Mouse (Mus musculus) heart, postnatal 25 days (tissue): ENCODE measurements around the gene Bcl2l1. TPM values are rescaled to one million over a fixed set of nuclear protein-coding genes. Genes with fewer than 3 reads are reported as not detected.
A peak's percentile ranks its signal among the peaks of the same experiment; 100 is the strongest.

Experiments
- DNase-seq: peaks from one replicate; pipeline ENCODE4 v3.0.0; 2022; ENCODE audit warnings: low spot score
- intact Hi-C: fragments of 180-260 bp; cut with DNase I; formaldehyde crosslinking; loops from one replicate; pipeline ENCODE4 v1.15.1; 2025
- total RNA-seq, 2 experiments: library from RNA; stranded (reverse); gene quantifications; 2 replicates each; pipeline ENCODE4 v1.2.3; 2021

The Bcl2l1 gene
- total RNA-seq = 10 to 100 TPM; 58.6 to 59.0 TPM

- DNase-seq = peak; percentile 98
- intact Hi-C loops = loop anchor here (1.0 to 5.0 kb wide), 2 partner anchors 136 to 214 kb away; no protein-coding TSS in a partner anchor
These were observed at the start of gene Bcl2l1 for GRCm38 (mm10) chr2:152831019-152831878. TSS of gene Bcl2l1 (minus strand) at chr2:152831728.

- no peak for DNase-seq
- intact Hi-C loops = no loop called here
These were observed 49.4 kb upstream of the Bcl2l1 start for GRCm38 (mm10) chr2:152880898-152881297.

GRCm38 (mm10) chr2:152878239-152878638, 46.7 kb upstream of the Bcl2l1 start:
- intact Hi-C loops = no loop called here
- DNase-seq = no peak

- intact Hi-C loops = no loop called here
- DNase-seq = no peak
These were observed 31.8 kb upstream of the Bcl2l1 start for GRCm38 (mm10) chr2:152863346-152863745.

- intact Hi-C loops = no loop called here
- no peak for DNase-seq
These were observed 31.1 kb upstream of the Bcl2l1 start for GRCm38 (mm10) chr2:152862638-152863037.

GRCm38 (mm10) chr2:152861891-152862290, 30.4 kb upstream of the Bcl2l1 start:
- no peak for DNase-seq
- intact Hi-C loops = no loop called here

- intact Hi-C loops = no loop called here
- no peak for DNase-seq
These were observed 28.0 kb upstream of the Bcl2l1 start for GRCm38 (mm10) chr2:152859501-152859900.

- no peak for DNase-seq
- intact Hi-C loops = no loop called here
These were observed 16.9 kb upstream of the Bcl2l1 start for GRCm38 (mm10) chr2:152848466-152848865.

GRCm38 (mm10) chr2:152847815-152848302, 16.3 kb upstream of the Bcl2l1 start, which contains the start of gene Tpx2:
TSS of gene Tpx2 (plus strand) at chr2:152847964.
- intact Hi-C loops = no loop called here
- DNase-seq = peak; percentile 94

GRCm38 (mm10) chr2:152847057-152847814, 15.7 kb upstream of the Bcl2l1 start:
- intact Hi-C loops = no loop called here
- DNase-seq = no peak

GRCm38 (mm10) chr2:152842741-152843140, 11.2 kb upstream of the Bcl2l1 start:
- intact Hi-C loops = no loop called here

GRCm38 (mm10) chr2:152839256-152839655, 7.7 kb upstream of the Bcl2l1 start:
- DNase-seq = no peak
- intact Hi-C loops = no loop called here

More at GRCm38 (mm10) chr2:152842741-152843140, 11.2 kb upstream of the Bcl2l1 start:
- no peak for DNase-seq

GRCm38 (mm10) chr2:152830021-152830921, 1.3 kb downstream of the Bcl2l1 start:
- peak; percentile 92 for DNase-seq
- intact Hi-C loops = loop anchor here (1.0 to 5.0 kb wide), 3 partner anchors 45 to 213 kb away; no protein-coding TSS in a partner anchor

GRCm38 (mm10) chr2:152829367-152829881, 2.1 kb downstream of the Bcl2l1 start:
- intact Hi-C loops = no loop called here
- no peak for DNase-seq

- intact Hi-C loops = no loop called here
These were observed 3.0 kb downstream of the Bcl2l1 start for GRCm38 (mm10) chr2:152828532-152828931.

GRCm38 (mm10) chr2:152828011-152828370, 3.5 kb downstream of the Bcl2l1 start:
- intact Hi-C loops = no loop called here
- DNase-seq = no peak

More at GRCm38 (mm10) chr2:152828532-152828931, 3.0 kb downstream of the Bcl2l1 start:
- no peak for DNase-seq

GRCm38 (mm10) chr2:152827321-152828010, 4.1 kb downstream of the Bcl2l1 start:
- DNase-seq = no peak
- intact Hi-C loops = no loop called here

- no peak for DNase-seq
- intact Hi-C loops = no loop called here
These were observed 5.0 kb downstream of the Bcl2l1 start for GRCm38 (mm10) chr2:152826481-152826880.

- intact Hi-C loops = no loop called here
- no peak for DNase-seq
These were observed 5.8 kb downstream of the Bcl2l1 start for GRCm38 (mm10) chr2:152825713-152826112.
